In genomic region chr9:71623871-71624569, GRCm38 (mm10) we compare ENCODE assay signal across 9 mouse cellular contexts. TPM values are rescaled to one million over a fixed set of nuclear protein-coding genes. Genes with fewer than 3 reads are reported as not detected.
A peak's percentile ranks its signal among the peaks of the same experiment; 100 is the strongest.
DNase-seq lines count a peak whose midpoint lies in the region; ATAC-seq and TF ChIP-seq lines count a peak whose summit lies in the region.
"Had no signal": no experiment of that assay in that cellular context is flagged by ENCODE, and none has a peak within 500 bp of the region (broad histone marks: within the 10 kb centered on the region; RNA-seq: fewer than 3 reads in every experiment).

No protein-coding gene starts in this region.

- H3K9me3 ChIP-seq in hindbrain, embryonic 15.5 days, result no peaks in the 10 kb centered on the region
- H3K9me3 ChIP-seq in liver, embryonic 16.5 days (replicated peaks; ENCODE audit: control insufficient read depth, low read length), result no peaks in the 10 kb centered on the region
- H3K9me3 ChIP-seq: liver, embryonic 13.5 days had no signal

- no peak for TF ChIP-seq POLR2A in thymus, adult 2 months (IDR thresholded peaks at IDR 0.05; ENCODE audit: control insufficient read depth, extremely low read depth, insufficient read depth, low read length, poor library complexity)
- TF ChIP-seq POLR2A in small intestine, adult 2 months (IDR thresholded peaks at IDR 0.05; ENCODE audit: low read depth, low read length), result no peak

- peak; percentile 73; the same call in 1 of the 2 replicates for ATAC-seq in hindbrain, embryonic 15.5 days (ENCODE audit: low FRiP score, low read depth)
- peak; percentile 35; the same call in 1 of the 2 replicates for ATAC-seq in liver, embryonic 16.5 days (ENCODE audit: low read depth)

- peak; percentile 55 to 65 for DNase-seq in cerebellum, postnatal 10 days
- no peak for DNase-seq in cerebellum, adult 9-11 months
- DNase-seq in thymus, adult 2 months, result peak; percentile 34
- no peak for DNase-seq in thymus, adult 18-20 months
- DNase-seq in urinary bladder, postnatal 10 days (ENCODE audit: low spot score), result no peak

- H3K36me3 ChIP-seq in thymus, adult 2 months (ENCODE audit: control insufficient read depth, insufficient read depth, low read length), result no peaks in the 10 kb centered on the region
- H3K36me3 ChIP-seq in hindbrain, embryonic 15.5 days, result no peaks in the 10 kb centered on the region
- H3K36me3 ChIP-seq in liver, embryonic 16.5 days (ENCODE audit: control insufficient read depth, insufficient read depth), result no peaks in the 10 kb centered on the region
- no peaks in the 10 kb centered on the region for H3K36me3 ChIP-seq in small intestine, adult 2 months (ENCODE audit: control insufficient read depth, insufficient read depth, low read length)
- H3K36me3 ChIP-seq: liver, embryonic 13.5 days had no signal

- TF ChIP-seq CTCF in thymus, adult 2 months (IDR thresholded peaks at IDR 0.05; ENCODE audit: borderline replicate concordance, control insufficient read depth, extremely low read depth, insufficient read depth, low read length, poor library complexity), result peak; percentile 56; the same call in 1 of the 2 replicates
- TF ChIP-seq CTCF in small intestine, adult 2 months (IDR thresholded peaks at IDR 0.05; ENCODE audit: extremely low read depth, insufficient read length, insufficient replicate concordance, low read depth, low read length), result peak; percentile 70; the same call in 1 of the 2 replicates

- WGBS in thymus, adult 2 months, result 40% methylated on average over 4 of the region's 4 CpGs
- WGBS in hindbrain, embryonic 15.5 days, result 39% methylated on average over 4 of the region's 4 CpGs
- 33% methylated on average over 4 of the region's 4 CpGs for WGBS in liver, embryonic 16.5 days (ENCODE audit: insufficient replicate concordance)
- WGBS in small intestine, adult 2 months, result 36% methylated on average over 4 of the region's 4 CpGs

- no peak overlapping the region for H3K4me2 ChIP-seq in hindbrain, embryonic 15.5 days
- H3K4me2 ChIP-seq in liver, embryonic 16.5 days (ENCODE audit: low read depth, low read length), result no peak overlapping the region
- H3K4me2 ChIP-seq: liver, embryonic 13.5 days had no signal

- no peaks in the 10 kb centered on the region for H3K27me3 ChIP-seq in thymus, adult 2 months (ENCODE audit: control insufficient read depth, insufficient read depth, low read length)
- no peaks in the 10 kb centered on the region for H3K27me3 ChIP-seq in hindbrain, embryonic 15.5 days
- H3K27me3 ChIP-seq in liver, embryonic 16.5 days (ENCODE audit: control insufficient read depth, insufficient read depth, low read depth, low read length), result no peaks in the 10 kb centered on the region
- no peaks in the 10 kb centered on the region for H3K27me3 ChIP-seq in small intestine, adult 2 months (ENCODE audit: control insufficient read depth, insufficient read depth, low read length)
- H3K27me3 ChIP-seq: liver, embryonic 13.5 days had no signal

- no peaks in the 10 kb centered on the region for H3K4me1 ChIP-seq in thymus, adult 2 months (replicated peaks; ENCODE audit: control insufficient read depth, insufficient read depth, low read length)
- no peaks in the 10 kb centered on the region for H3K4me1 ChIP-seq in hindbrain, embryonic 15.5 days (replicated peaks)
- no peaks in the 10 kb centered on the region for H3K4me1 ChIP-seq in liver, embryonic 16.5 days (ENCODE audit: control insufficient read depth, low read depth, low read length)
- H3K4me1 ChIP-seq in small intestine, adult 2 months (ENCODE audit: control insufficient read depth, insufficient read depth, insufficient read length, low read length), result no peaks in the 10 kb centered on the region
- H3K4me1 ChIP-seq: liver, embryonic 13.5 days had no signal

- no peak overlapping the region for H3K9ac ChIP-seq in hindbrain, embryonic 15.5 days
- no peak overlapping the region for H3K9ac ChIP-seq in liver, embryonic 16.5 days (ENCODE audit: low read depth, low read length)
- H3K9ac ChIP-seq: liver, embryonic 13.5 days had no signal

- H3K27ac ChIP-seq in thymus, adult 2 months (ENCODE audit: control insufficient read depth, insufficient read depth, low read length), result no peak overlapping the region
- H3K27ac ChIP-seq in hindbrain, embryonic 15.5 days (replicated peaks), result no peak overlapping the region
- no peak overlapping the region for H3K27ac ChIP-seq in liver, embryonic 16.5 days (ENCODE audit: low read length)
- no peak overlapping the region for H3K27ac ChIP-seq in small intestine, adult 2 months (ENCODE audit: insufficient read depth, low read depth, low read length)
- H3K27ac ChIP-seq: liver, embryonic 13.5 days had no signal

- H3K4me3 ChIP-seq in thymus, adult 2 months (ENCODE audit: control insufficient read depth, insufficient read depth, low read length), result no peak overlapping the region
- no peak overlapping the region for H3K4me3 ChIP-seq in hindbrain, embryonic 15.5 days
- H3K4me3 ChIP-seq in liver, embryonic 16.5 days (ENCODE audit: low read depth, low read length), result no peak overlapping the region
- H3K4me3 ChIP-seq in small intestine, adult 2 months (ENCODE audit: low read depth, low read length), result no peak overlapping the region
- H3K4me3 ChIP-seq: liver, embryonic 13.5 days had no signal

RNA-seq across cellular contexts. Expression of gene Myzap, which starts 31.9 kb away (rescaled TPM):
- polyA plus RNA-seq in thymus, adult 2 months (2012; rRNA removed), result 4.3 and 9.6 TPM in 2 replicates
- polyA plus RNA-seq in hindbrain, embryonic 15.5 days (2015; fragmentation: Nextera tagmentation; extraction: Ambion mirVana), result 2.3 and 2.5 TPM in 2 replicates
- polyA plus RNA-seq in liver, embryonic 16.5 days (2015; fragmentation: Nextera tagmentation; extraction: Ambion mirVana), result 2.0 and 2.4 TPM in 2 replicates
- polyA plus RNA-seq in small intestine, adult 2 months (2012; rRNA removed), result 3.5 and 14.2 TPM in 2 replicates

Comparison
In these comparisons a context has a peak if more than half of its experiments do, and no peak if none do; other contexts are left out.
1. DNase-seq: peak in cerebellum, postnatal 10 days (2 of 2) and thymus, adult 2 months (single experiment); none in cerebellum, adult 9-11 months (single experiment), thymus, adult 18-20 months (0 of 2) and urinary bladder, postnatal 10 days (single experiment).